Mouse (Mus musculus): ENCODE results near the gene Efcc1. TPM values are rescaled to one million over a fixed set of nuclear protein-coding genes. Genes with fewer than 3 reads are reported as not detected.

The Efcc1 gene
- polyA plus RNA-seq, 1 experiment, result 1.2 TPM

DNA sequence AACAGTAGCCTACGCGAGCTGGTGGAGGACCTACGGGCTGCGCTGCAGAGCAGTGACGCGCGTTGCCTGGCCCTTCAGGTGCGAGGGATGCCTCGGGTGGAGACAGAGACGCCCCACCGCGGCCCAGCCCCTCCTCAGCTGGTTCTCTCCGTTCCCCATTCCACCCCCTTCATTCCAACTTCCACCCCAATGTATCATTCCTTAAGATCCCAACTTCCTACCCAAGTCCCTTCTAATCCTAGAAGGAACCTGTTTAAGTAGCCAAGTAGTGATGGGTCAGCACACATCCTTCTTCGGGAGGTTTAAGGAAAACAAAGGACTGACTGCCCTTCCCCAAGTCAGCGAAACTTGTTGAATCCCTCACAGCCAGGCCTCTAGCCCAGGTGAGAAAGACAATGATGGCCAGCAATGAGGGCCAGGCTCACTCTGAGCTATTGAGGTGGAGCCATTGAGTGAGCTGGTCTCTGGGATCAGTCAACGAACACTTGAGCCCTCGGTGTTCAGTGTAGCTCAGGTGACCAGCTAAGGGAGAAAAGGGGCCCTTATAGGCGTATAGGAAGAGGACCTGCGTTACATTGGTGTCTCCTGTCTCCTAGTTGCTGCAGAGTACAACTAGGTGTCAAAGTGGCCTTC, 910 bp downstream of the Efcc1 start:
- Histone ChIP-seq H3K4me1 (peaks cover 84% of the 10 kb centered on the region), H3K27me3 (replicated peaks) (peaks cover 59% of the 10 kb centered on the region), H3K4me3 (replicated peaks) (peak overlapping the region; percentile 97), H3K9me3 (peaks cover 21% of the 10 kb centered on the region), H3K36me3 (replicated peaks; ENCODE audit: low read length) (peaks cover 35% of the 10 kb centered on the region)
- no peak for TF ChIP-seq FLI1 (IDR thresholded peaks at IDR 0.05; ENCODE audit: low read length)
- TF ChIP-seq GATA1 (IDR thresholded peaks at IDR 0.05; ENCODE audit: borderline replicate concordance, low read length), result no peak

DNA sequence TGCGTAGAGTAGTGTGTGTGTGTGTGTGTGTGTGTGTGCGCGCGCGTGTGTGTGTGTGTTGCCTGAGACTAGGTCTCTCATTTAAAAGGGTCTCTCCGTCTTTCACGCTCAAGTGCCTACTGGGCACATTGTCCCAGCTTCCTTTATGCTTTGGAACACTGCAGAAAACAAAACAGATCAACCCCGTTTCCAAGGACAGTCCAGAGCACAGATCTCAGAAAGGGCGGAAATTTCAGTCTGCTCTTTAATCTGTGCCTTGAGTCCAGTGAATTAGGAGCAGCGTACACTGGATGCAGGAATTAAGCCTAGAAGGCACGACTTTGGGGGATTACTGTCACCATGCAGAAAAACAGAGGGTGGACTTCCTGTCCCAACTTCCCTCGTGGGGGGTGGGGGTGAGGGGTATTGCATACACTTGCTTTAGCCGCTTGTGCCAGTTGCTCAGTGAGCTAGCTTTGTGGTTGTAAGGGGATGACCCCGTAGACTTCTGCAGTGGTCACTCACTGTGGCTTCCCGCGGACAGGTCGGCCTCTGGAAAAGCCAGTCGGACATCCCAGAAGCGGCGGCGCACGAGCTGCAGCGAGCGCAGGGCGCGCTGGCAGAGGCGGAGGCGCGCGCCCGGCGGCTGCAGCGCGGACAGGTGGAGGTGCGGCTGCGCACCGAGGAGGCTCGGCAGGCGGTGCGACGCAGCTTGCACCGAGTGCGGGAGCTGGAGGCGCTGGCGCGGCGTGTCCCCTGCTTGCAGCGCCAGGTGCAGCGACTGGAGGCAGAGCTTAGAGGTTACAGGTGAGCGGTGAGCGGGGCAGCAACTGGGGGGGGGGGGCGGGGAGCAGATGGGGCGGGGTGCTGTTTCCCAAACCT, 1.7 kb downstream of the Efcc1 start:
- H3K9me3 ChIP-seq, result peaks cover 21% of the 10 kb centered on the region
- peaks cover 59% of the 10 kb centered on the region for H3K27me3 ChIP-seq (replicated peaks)
- H3K4me3 ChIP-seq (replicated peaks), result peak overlapping the region; percentile 97
- no peak for TF ChIP-seq FLI1 (IDR thresholded peaks at IDR 0.05; ENCODE audit: low read length)
- TF ChIP-seq GATA1 (IDR thresholded peaks at IDR 0.05; ENCODE audit: borderline replicate concordance, low read length), result no peak
- H3K36me3 ChIP-seq (replicated peaks; ENCODE audit: low read length), result peaks cover 39% of the 10 kb centered on the region
- H3K4me1 ChIP-seq, result peaks cover 84% of the 10 kb centered on the region

DNA sequence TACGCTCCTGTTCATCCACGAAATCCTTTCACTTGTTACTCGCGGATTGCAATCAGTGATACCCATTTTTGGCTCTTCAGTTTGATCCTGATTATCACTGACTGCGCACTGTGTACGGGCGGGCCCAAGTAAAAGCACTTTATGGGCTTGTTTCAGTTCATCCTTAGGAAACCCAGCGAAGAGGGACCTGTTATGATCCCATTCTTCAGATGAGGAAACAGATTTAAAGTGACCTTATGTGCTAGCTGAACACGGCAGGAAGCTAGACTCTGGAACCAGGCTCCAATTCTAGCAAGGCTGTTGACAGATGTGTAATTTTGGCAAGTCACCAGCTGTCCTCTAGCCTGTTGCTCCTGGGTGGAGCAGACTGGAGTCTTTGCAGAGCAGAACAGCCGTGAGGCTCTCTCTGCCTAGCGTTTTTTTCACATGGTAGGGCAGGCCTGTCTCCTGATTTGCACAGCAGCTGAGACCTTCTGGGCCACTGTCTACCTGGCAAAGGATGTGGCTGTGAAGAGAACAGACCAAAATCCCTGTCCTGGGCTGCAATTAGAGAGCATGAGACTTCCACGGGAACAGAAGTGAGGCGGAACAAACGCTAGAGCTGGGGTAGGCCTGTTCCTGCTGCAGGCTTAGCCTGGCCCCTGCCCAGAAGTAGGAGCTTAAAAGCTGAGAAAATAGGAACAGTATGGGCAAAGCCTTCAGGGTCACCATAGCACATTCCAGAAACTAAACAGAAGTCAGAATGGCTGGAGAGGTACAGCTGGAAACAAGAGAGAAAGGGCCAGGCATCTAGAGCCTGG, 2.7 kb downstream of the Efcc1 start:
- Histone ChIP-seq H3K36me3 (replicated peaks; ENCODE audit: low read length) (peaks cover 47% of the 10 kb centered on the region), H3K27me3 (replicated peaks) (peaks cover 59% of the 10 kb centered on the region), H3K4me1 (peaks cover 84% of the 10 kb centered on the region), H3K9me3 (peaks cover 21% of the 10 kb centered on the region), H3K4me3 (replicated peaks) (peak overlapping the region; percentile 97)
- TF ChIP-seq FLI1 (IDR thresholded peaks at IDR 0.05; ENCODE audit: low read length), result no peak
- no peak for TF ChIP-seq GATA1 (IDR thresholded peaks at IDR 0.05; ENCODE audit: borderline replicate concordance, low read length)

DNA sequence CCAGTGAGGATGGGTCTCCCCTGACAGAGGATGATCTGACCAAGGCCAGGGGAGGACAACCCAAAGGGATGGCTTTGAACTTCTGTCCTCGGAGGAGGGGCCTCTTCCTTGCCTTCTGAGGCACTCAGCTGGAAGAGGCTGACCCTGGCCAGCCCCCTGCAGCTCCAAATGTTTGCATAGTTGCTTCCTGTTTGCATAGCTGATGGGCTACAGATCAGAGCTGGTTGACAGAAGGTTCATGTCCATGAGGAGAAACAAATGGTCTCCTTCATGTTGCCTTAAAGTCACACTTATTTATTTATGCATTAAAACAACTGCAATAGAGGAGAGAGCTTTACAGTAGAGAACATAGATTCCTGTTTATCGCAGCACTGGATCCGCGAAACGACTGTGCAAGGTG, 3.5 kb downstream of the Efcc1 start:
- peaks cover 59% of the 10 kb centered on the region for H3K27me3 ChIP-seq (replicated peaks)
- TF ChIP-seq FLI1 (IDR thresholded peaks at IDR 0.05; ENCODE audit: low read length) (no peak), GATA1 (IDR thresholded peaks at IDR 0.05; ENCODE audit: borderline replicate concordance, low read length) (no peak)
- no peak overlapping the region for H3K4me3 ChIP-seq (replicated peaks)
- H3K36me3 ChIP-seq (replicated peaks; ENCODE audit: low read length), result peaks cover 55% of the 10 kb centered on the region
- peaks cover 85% of the 10 kb centered on the region for H3K4me1 ChIP-seq
- peaks cover 21% of the 10 kb centered on the region for H3K9me3 ChIP-seq

DNA sequence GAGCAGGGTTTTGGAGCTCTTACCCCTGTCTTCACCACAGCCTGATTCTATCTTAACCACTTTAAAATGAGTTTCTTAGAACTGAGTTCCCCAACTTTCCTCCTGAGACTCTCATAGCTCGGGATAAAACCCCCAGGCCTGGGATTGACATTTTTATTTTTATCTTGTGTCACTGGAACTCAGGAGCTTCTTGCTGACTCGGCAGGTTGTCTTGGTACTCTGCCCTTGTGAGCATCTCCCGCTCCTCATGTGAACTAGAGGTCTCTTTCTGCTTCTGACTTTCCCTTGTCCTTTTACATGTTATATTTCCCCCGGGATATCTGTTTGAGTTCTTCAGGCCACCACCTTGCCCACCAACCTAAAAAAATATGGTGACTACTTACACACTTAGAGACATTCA, 6.3 kb downstream of the Efcc1 start:
- peaks cover 21% of the 10 kb centered on the region for H3K9me3 ChIP-seq
- H3K4me3 ChIP-seq (replicated peaks), result no peak overlapping the region
- no peak for TF ChIP-seq GATA1 (IDR thresholded peaks at IDR 0.05; ENCODE audit: borderline replicate concordance, low read length)
- no peak for TF ChIP-seq FLI1 (IDR thresholded peaks at IDR 0.05; ENCODE audit: low read length)
- peaks cover 87% of the 10 kb centered on the region for H3K4me1 ChIP-seq
- H3K36me3 ChIP-seq (replicated peaks; ENCODE audit: low read length), result peaks cover 74% of the 10 kb centered on the region
- H3K27me3 ChIP-seq (replicated peaks), result peaks cover 36% of the 10 kb centered on the region

DNA sequence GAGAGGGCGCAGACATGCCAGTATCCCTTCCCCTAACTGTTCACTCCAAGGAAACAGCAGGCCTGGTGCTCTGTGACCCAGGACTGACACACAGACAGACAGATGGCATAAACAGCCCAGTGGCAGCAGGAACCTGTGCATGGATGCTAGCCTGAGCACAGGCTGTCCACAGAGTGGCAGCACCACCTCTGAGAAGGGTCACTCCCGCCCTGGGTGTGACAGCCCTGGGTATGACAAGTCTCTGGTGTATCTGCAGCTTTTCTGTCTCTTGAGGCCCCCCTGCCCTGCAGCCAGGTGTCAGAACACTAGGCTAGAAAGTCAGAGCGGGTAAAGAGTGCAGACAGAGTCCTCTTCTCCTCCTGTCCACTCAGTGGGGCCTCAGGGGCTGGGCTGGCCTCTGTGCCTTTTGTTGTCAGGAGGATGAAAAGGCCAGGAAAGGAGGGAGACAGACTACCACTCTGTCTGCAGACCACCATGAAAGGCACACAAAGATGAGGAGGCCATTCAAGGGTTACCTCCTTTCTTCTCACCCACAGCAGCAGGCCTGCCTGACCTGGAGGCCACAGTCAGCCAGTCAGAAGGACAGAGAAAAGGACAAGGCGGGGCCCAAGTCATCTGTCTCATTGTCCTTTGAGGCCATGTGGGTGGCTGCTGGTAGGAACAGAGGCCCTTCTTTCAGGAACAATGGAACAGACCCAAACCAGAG, 7.4 kb downstream of the Efcc1 start:
- peak overlapping the region; percentile 43 for H3K4me3 ChIP-seq (replicated peaks)
- peaks cover 87% of the 10 kb centered on the region for H3K4me1 ChIP-seq
- no peak for TF ChIP-seq FLI1 (IDR thresholded peaks at IDR 0.05; ENCODE audit: low read length)
- no peak for TF ChIP-seq GATA1 (IDR thresholded peaks at IDR 0.05; ENCODE audit: borderline replicate concordance, low read length)
- peaks cover 21% of the 10 kb centered on the region for H3K9me3 ChIP-seq
- H3K36me3 ChIP-seq (replicated peaks; ENCODE audit: low read length), result peaks cover 84% of the 10 kb centered on the region
- peaks cover 25% of the 10 kb centered on the region for H3K27me3 ChIP-seq (replicated peaks)

DNA sequence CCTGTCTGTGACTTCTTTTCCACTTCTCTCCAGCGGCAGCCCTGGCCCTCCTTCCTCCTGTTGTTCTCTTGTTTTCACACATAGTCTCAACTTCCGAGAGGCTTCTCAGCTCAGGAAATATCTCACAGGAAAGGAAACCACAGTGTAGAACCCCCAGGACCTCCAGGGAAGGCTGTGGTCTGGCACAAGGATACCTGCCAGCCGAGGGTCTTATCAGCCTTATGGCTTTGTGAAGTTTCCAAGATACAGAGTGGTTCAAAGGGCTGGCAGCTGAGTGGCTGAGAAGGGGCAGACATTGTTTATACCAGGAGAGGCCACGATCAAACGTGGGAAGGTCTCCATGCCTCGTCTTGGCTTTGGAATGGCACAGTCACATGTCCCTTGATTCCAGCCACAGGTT, 9.2 kb downstream of the Efcc1 start:
- Histone ChIP-seq H3K9me3 (peaks cover 10% of the 10 kb centered on the region), H3K4me1 (peaks cover 90% of the 10 kb centered on the region), H3K36me3 (replicated peaks; ENCODE audit: low read length) (peaks cover 77% of the 10 kb centered on the region), H3K4me3 (replicated peaks) (peak overlapping the region; percentile 48), H3K27me3 (replicated peaks) (peaks cover 8% of the 10 kb centered on the region)
- no peak for TF ChIP-seq GATA1 (IDR thresholded peaks at IDR 0.05; ENCODE audit: borderline replicate concordance, low read length)
- no peak for TF ChIP-seq FLI1 (IDR thresholded peaks at IDR 0.05; ENCODE audit: low read length)

DNA sequence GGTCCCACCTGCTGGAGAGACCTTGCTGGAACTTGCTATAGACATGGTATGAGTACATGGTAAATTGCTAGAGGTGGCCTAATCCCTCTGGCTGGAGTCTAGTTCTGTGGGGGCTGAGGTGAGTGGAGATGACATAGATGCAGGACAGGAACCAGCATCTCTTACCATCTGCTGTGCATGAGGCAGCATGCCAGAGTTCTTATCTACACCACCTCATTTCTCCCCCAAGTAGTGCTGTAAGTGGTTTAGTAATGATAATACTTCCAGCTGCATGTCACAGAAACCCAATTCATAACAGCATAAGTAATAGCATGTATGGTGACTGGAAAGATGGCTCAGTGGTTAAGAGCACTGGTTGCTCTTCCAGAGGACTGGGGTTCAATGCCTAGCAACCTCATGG, 9.8 kb downstream of the Efcc1 start:
- Histone ChIP-seq H3K27me3 (replicated peaks) (peaks cover 4% of the 10 kb centered on the region), H3K36me3 (replicated peaks; ENCODE audit: low read length) (peaks cover 71% of the 10 kb centered on the region), H3K9me3 (peaks cover 4% of the 10 kb centered on the region), H3K4me1 (peaks cover 96% of the 10 kb centered on the region), H3K4me3 (replicated peaks) (peak overlapping the region; percentile 4)
- TF ChIP-seq GATA1 (IDR thresholded peaks at IDR 0.05; ENCODE audit: borderline replicate concordance, low read length), result no peak
- no peak for TF ChIP-seq FLI1 (IDR thresholded peaks at IDR 0.05; ENCODE audit: low read length)

DNA sequence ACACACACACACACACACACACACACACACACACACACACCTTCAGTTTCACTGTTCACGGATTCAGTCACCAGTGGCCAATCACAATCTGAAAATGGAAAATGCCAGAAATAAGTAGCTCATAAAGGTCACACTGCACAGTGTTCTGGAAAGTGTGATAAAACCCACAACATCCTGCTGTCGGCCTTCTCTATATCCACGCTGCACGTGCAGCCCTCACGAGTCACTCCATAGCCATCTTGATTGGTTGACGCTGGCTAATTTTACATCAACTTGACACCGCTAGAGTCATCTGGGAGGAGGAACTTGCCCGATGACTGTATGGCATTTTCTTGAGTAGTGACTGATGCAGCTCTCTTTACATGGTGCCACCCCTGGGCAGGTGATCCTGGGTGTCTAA, 11.3 kb downstream of the Efcc1 start:
- no peaks in the 10 kb centered on the region for H3K9me3 ChIP-seq
- H3K4me1 ChIP-seq, result peaks cover 100% of the 10 kb centered on the region
- peaks cover 64% of the 10 kb centered on the region for H3K36me3 ChIP-seq (replicated peaks; ENCODE audit: low read length)
- TF ChIP-seq GATA1 (IDR thresholded peaks at IDR 0.05; ENCODE audit: borderline replicate concordance, low read length) (no peak), FLI1 (IDR thresholded peaks at IDR 0.05; ENCODE audit: low read length) (no peak)
- H3K4me3 ChIP-seq (replicated peaks), result peak overlapping the region; percentile 66
- no peaks in the 10 kb centered on the region for H3K27me3 ChIP-seq (replicated peaks)
